Mouse (Mus musculus) G1E-ER4 (cell line): Measurements from ENCODE around the gene Ube4a. TPM values are rescaled to one million over a fixed set of nuclear protein-coding genes. Genes with fewer than 3 reads are reported as not detected.

Experiments
- GATA1 ChIP-seq: IDR thresholded peaks from one replicate; pipeline ENCODE4 v1.8.0; 2012; ENCODE audit warnings: low read length, inconsistent platforms
- polyA plus RNA-seq: library from polyadenylated mRNA; stranded (reverse); fragments of >175 nt; gene quantifications from 2 replicates; pipeline ENCODE4 v1.2.3, GENCODE M21; 2012

Gene Ube4a
- 1.8 and 2.0 TPM in 2 replicates for polyA plus RNA-seq

- TF ChIP-seq GATA1 = no peak
Measured at GRCm38 (mm10) chr9:44965126-44965832, at the start of gene Ube4a. Gene Ube4a (minus strand): TSS chr9:44965600.

- no peak for TF ChIP-seq GATA1
Measured at GRCm38 (mm10) chr9:45014879-45015278, 49.5 kb upstream of the Ube4a start.

- TF ChIP-seq GATA1 = no peak
Measured at GRCm38 (mm10) chr9:45011291-45011690, 45.9 kb upstream of the Ube4a start.

- TF ChIP-seq GATA1 = no peak
Measured at GRCm38 (mm10) chr9:45010461-45010860, 45.1 kb upstream of the Ube4a start.

GRCm38 (mm10) chr9:45009180-45010078 lies 44.0 kb upstream of the Ube4a start, which contains the start of gene Cd3e:
Gene Cd3e (minus strand): TSS chr9:45009627.
- TF ChIP-seq GATA1 = no peak

GRCm38 (mm10) chr9:45008342-45008741 lies 42.9 kb upstream of the Ube4a start:
- TF ChIP-seq GATA1 = no peak

GRCm38 (mm10) chr9:45007404-45007803 lies 42.0 kb upstream of the Ube4a start:
- no peak for TF ChIP-seq GATA1

GRCm38 (mm10) chr9:45000249-45000648 lies 34.8 kb upstream of the Ube4a start:
- no peak for TF ChIP-seq GATA1

- TF ChIP-seq GATA1 = no peak
Measured at GRCm38 (mm10) chr9:44999776-45000175, 34.4 kb upstream of the Ube4a start.

- no peak for TF ChIP-seq GATA1
Measured at GRCm38 (mm10) chr9:44999171-44999570, 33.8 kb upstream of the Ube4a start.

GRCm38 (mm10) chr9:44998138-44998537 lies 32.7 kb upstream of the Ube4a start:
- TF ChIP-seq GATA1 = no peak

GRCm38 (mm10) chr9:44996590-44996989 lies 31.2 kb upstream of the Ube4a start:
- no peak for TF ChIP-seq GATA1

GRCm38 (mm10) chr9:44994962-44995361 lies 29.6 kb upstream of the Ube4a start:
- no peak for TF ChIP-seq GATA1

- no peak for TF ChIP-seq GATA1
Measured at GRCm38 (mm10) chr9:44993268-44993667, 27.9 kb upstream of the Ube4a start.

GRCm38 (mm10) chr9:44992271-44992670 lies 26.9 kb upstream of the Ube4a start:
- no peak for TF ChIP-seq GATA1

GRCm38 (mm10) chr9:44991821-44992220 lies 26.4 kb upstream of the Ube4a start:
- TF ChIP-seq GATA1 = no peak
